Mouse (Mus musculus) testis, adult 2 months (tissue): Measurements from ENCODE around the gene Agpat3.

Source experiments
- CTCF ChIP-seq: fragments of 200-500 bp; IDR thresholded peaks from 2 replicates; pipeline ENCODE4 v1.5.1; 2012; ENCODE audit warnings: low read depth, mild to moderate bottlenecking, inconsistent platforms, low read length, moderate library complexity; ENCODE audit not compliant: control insufficient read depth, insufficient read depth, insufficient replicate concordance
- POLR2A ChIP-seq: fragments of 200-500 bp; IDR thresholded peaks from 2 replicates; pipeline ENCODE4 v1.6.1; 2012; ENCODE audit warnings: low read depth, mild to moderate bottlenecking, inconsistent platforms, low read length, moderate library complexity; ENCODE audit not compliant: control insufficient read depth

DNA sequence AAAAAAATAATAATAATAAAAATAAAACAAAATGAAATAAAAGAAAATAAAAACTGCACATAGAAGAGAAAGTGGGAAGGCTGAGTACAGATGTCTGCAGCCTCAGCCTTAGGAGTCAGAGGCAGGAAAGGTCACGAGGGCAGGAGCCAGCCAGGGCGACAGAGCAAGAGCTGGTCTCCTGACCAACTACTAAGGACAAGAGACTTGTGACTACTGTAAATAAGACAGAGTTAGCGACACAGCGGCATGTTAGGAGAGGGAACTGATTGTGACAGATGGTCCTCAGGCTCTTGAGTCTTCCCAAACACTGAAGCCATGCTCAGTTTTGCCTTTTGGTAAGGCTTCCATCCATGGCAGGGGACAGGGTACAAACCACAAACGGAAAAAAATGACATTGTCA, 20.7 kb downstream of the Agpat3 start:
- TF ChIP-seq CTCF (no peak), POLR2A (no peak)
